Mouse (Mus musculus) G1E (cell line): ENCODE measurements at regions not wholly inside any gene's neighbourhood (a gene's known extent, or its start where the extent isn't known, plus 50 kb on each side); places are given as distances from the start of the nearest gene placed in this dataset.

Experiments
- CTCF ChIP-seq: IDR thresholded peaks from 2 replicates; pipeline ENCODE4 v1.5.1; 2012; ENCODE audit warnings: low read depth, low read length, inconsistent platforms, mixed read lengths
- GATA1 ChIP-seq: IDR thresholded peaks from 2 replicates; pipeline ENCODE4 v1.6.1; 2012; ENCODE audit warnings: borderline replicate concordance, low read length, inconsistent platforms, mixed read lengths
- POLR2AphosphoS5 ChIP-seq: IDR thresholded peaks from 2 replicates; pipeline ENCODE4 v1.6.1; 2012; ENCODE audit warnings: low read depth, low read length, inconsistent platforms; ENCODE audit not compliant: insufficient replicate concordance
- TAL1 ChIP-seq: conservative IDR thresholded peaks from 2 replicates; pipeline ENCODE4 v1.6.1; 2012; ENCODE audit warnings: low read depth, low read length, inconsistent platforms, mixed read lengths

GRCm38 (mm10) chr3:9924630-9925029 is 163.3 kb upstream of the Gm9833 start:
- TF ChIP-seq GATA1 (no peak), CTCF (no peak), TAL1 (no peak), POLR2AphosphoS5 (no peak)
